Mouse (Mus musculus) MEL (cell line): ENCODE data around the gene Cmbl. TPM values are rescaled to one million over a fixed set of nuclear protein-coding genes. Genes with fewer than 3 reads are reported as not detected.

Source experiments
- DNase-seq: peaks from one replicate; pipeline ENCODE4 v3.0.0; 2011; ENCODE audit warnings: low read depth, low spot score
- H3K27ac ChIP-seq: 2 replicates; pipeline ENCODE4 v1.5.1; 2012; ENCODE audit warnings: low read depth, mild to moderate bottlenecking, control low read depth, low read length, moderate library complexity; ENCODE audit not compliant: control insufficient read depth
- H3K27me3 ChIP-seq, 2 experiments: fragments of 150-350 bp in 1 of 2; sonication (generic) in 1 of 2; 2 replicates each; pipeline ENCODE4 v1.6.1; 2012; ENCODE audit warnings: low read length in 2 of 2, mild to moderate bottlenecking in 2 of 2, improper control_type of control experiment in 1 of 2, moderate library complexity in 1 of 2; ENCODE audit not compliant: insufficient read depth in 2 of 2, control insufficient read depth in 1 of 2
- H3K36me3 ChIP-seq, 2 experiments: 2 replicates each; pipeline ENCODE4 v1.6.1; 2012 to 2014; ENCODE audit warnings: low read length in 2 of 2, improper control_type of control experiment in 1 of 2, inconsistent platforms in 1 of 2, mild to moderate bottlenecking in 1 of 2; ENCODE audit not compliant: insufficient read depth in 2 of 2, control insufficient read depth in 1 of 2
- H3K4me1 ChIP-seq, 2 experiments: fragments of 150-350 bp in 1 of 2; sonication (generic) in 1 of 2; 2 replicates each; pipeline ENCODE4 v1.6.1; 2012; ENCODE audit warnings: low read length in 2 of 2, improper control_type of control experiment in 1 of 2, mild to moderate bottlenecking in 1 of 2; ENCODE audit not compliant: insufficient read depth in 2 of 2, control insufficient read depth in 1 of 2
- H3K4me3 ChIP-seq, 2 experiments: fragments of 150-350 bp in 1 of 2; sonication (generic) in 1 of 2; 2 replicates each; pipeline ENCODE4 v1.5.1; 2012; ENCODE audit warnings: low read depth in 2 of 2, low read length in 2 of 2, mild to moderate bottlenecking in 2 of 2, moderate library complexity in 2 of 2, control low read depth in 1 of 2, improper control_type of control experiment in 1 of 2; ENCODE audit not compliant: control insufficient read depth in 1 of 2, insufficient read depth in 1 of 2
- H3K79me2 ChIP-seq: 2 replicates; pipeline ENCODE4 v1.6.1; 2012; ENCODE audit warnings: mild to moderate bottlenecking, low read length, moderate library complexity; ENCODE audit not compliant: control insufficient read depth, poor library complexity, insufficient read depth
- H3K9ac ChIP-seq: 2 replicates; pipeline ENCODE4 v1.6.1; 2012; ENCODE audit warnings: low read depth, mild to moderate bottlenecking, control low read depth, low read length, moderate library complexity; ENCODE audit not compliant: control insufficient read depth, poor library complexity, severe bottlenecking
- H3K9me3 ChIP-seq: fragments of 150-350 bp; sonication (generic); replicated peaks from 2 replicates; pipeline ENCODE4 v1.6.1; 2012; ENCODE audit warnings: mild to moderate bottlenecking, low read length, improper control_type of control experiment, moderate library complexity; ENCODE audit not compliant: insufficient read depth
- BHLHE40 ChIP-seq: IDR thresholded peaks from 2 replicates; pipeline ENCODE4 v1.6.1; 2012; ENCODE audit warnings: low read depth, mild to moderate bottlenecking, inconsistent platforms, low read length, improper control_type of control experiment, borderline replicate concordance
- CHD1 ChIP-seq: IDR thresholded peaks from 2 replicates; pipeline ENCODE4 v1.6.1; 2012; ENCODE audit warnings: low read depth, mild to moderate bottlenecking, inconsistent platforms, low read length, improper control_type of control experiment
- CTCF ChIP-seq, 3 experiments: IDR thresholded peaks in 2 of 3; conservative IDR thresholded peaks in 1 of 3; 2 replicates each; pipeline ENCODE4 v1.5.1; 2011 to 2012; ENCODE audit warnings: low read length in 3 of 3, low read depth in 2 of 3, mild to moderate bottlenecking in 2 of 3, improper control_type of control experiment in 1 of 3, inconsistent platforms in 1 of 3, mixed read lengths in 1 of 3, moderate library complexity in 1 of 3; ENCODE audit not compliant: control insufficient read depth in 1 of 3, insufficient read depth in 1 of 3, poor library complexity in 1 of 3, severe bottlenecking in 1 of 3
- E2F4 ChIP-seq: IDR thresholded peaks from 2 replicates; pipeline ENCODE4 v1.6.1; 2011; ENCODE audit warnings: low read depth, low read length, improper control_type of control experiment, borderline replicate concordance
- ELF1 ChIP-seq: IDR thresholded peaks from 2 replicates; pipeline ENCODE4 v1.6.1; 2014; ENCODE audit warnings: low read depth, mild to moderate bottlenecking, inconsistent platforms, low read length, improper control_type of control experiment, moderate library complexity
- EP300 ChIP-seq, 2 experiments: IDR thresholded peaks; 2 replicates each; pipeline ENCODE4 v1.6.1; 2011; ENCODE audit warnings: improper control_type of control experiment in 2 of 2, low read length in 2 of 2, low read depth in 1 of 2, mild to moderate bottlenecking in 1 of 2
- ETS1 ChIP-seq: IDR thresholded peaks from 2 replicates; pipeline ENCODE4 v1.6.1; 2012; ENCODE audit warnings: low read depth, mild to moderate bottlenecking, inconsistent platforms, low read length, improper control_type of control experiment, moderate library complexity
- GATA1 ChIP-seq: IDR thresholded peaks from 2 replicates; pipeline ENCODE4 v1.6.1; 2011; ENCODE audit warnings: low read depth, low read length, improper control_type of control experiment
- HCFC1 ChIP-seq: IDR thresholded peaks from 2 replicates; pipeline ENCODE4 v1.6.1; 2012; ENCODE audit warnings: low read depth, mild to moderate bottlenecking, inconsistent platforms, low read length, improper control_type of control experiment, moderate library complexity
- JUND ChIP-seq: IDR thresholded peaks from 2 replicates; pipeline ENCODE4 v1.6.1; 2011; ENCODE audit warnings: low read depth, mild to moderate bottlenecking, improper control_type of control experiment, low read length
- MAX ChIP-seq: IDR thresholded peaks from 2 replicates; pipeline ENCODE4 v1.6.1; 2011; ENCODE audit warnings: low read length, improper control_type of control experiment
- MEF2A ChIP-seq: IDR thresholded peaks from 2 replicates; pipeline ENCODE4 v1.6.1; 2014; ENCODE audit warnings: low read depth, mild to moderate bottlenecking, inconsistent platforms, low read length, improper control_type of control experiment; ENCODE audit not compliant: poor library complexity, insufficient replicate concordance, severe bottlenecking; ENCODE audit errors: extremely low read depth
- MXI1 ChIP-seq: IDR thresholded peaks from 2 replicates; pipeline ENCODE4 v1.6.1; 2011; ENCODE audit warnings: mild to moderate bottlenecking, low read depth, low read length, improper control_type of control experiment
- MYB ChIP-seq: IDR thresholded peaks from 2 replicates; pipeline ENCODE4 v1.6.1; 2011; ENCODE audit warnings: mild to moderate bottlenecking, low read depth, low read length, improper control_type of control experiment
- MYC ChIP-seq: IDR thresholded peaks from 2 replicates; pipeline ENCODE4 v1.6.1; 2011; ENCODE audit warnings: low read depth, mild to moderate bottlenecking, low read length, improper control_type of control experiment, moderate library complexity
- NELFE ChIP-seq: IDR thresholded peaks from 2 replicates; pipeline ENCODE4 v1.6.1; 2011; ENCODE audit warnings: low read depth, low read length, improper control_type of control experiment
- NRF1 ChIP-seq: IDR thresholded peaks from 2 replicates; pipeline ENCODE4 v1.6.1; 2014; ENCODE audit warnings: low read depth, mild to moderate bottlenecking, inconsistent platforms, low read length, improper control_type of control experiment, moderate library complexity; ENCODE audit not compliant: poor library complexity, insufficient read depth, severe bottlenecking
- POLR2A ChIP-seq, 2 experiments: IDR thresholded peaks; 2 replicates each; pipeline ENCODE4 v1.6.1; 2011 to 2012; ENCODE audit warnings: low read length in 2 of 2, mild to moderate bottlenecking in 2 of 2, control low read depth in 1 of 2, improper control_type of control experiment in 1 of 2, low read depth in 1 of 2, moderate library complexity in 1 of 2; ENCODE audit not compliant: control insufficient read depth in 1 of 2, insufficient read depth in 1 of 2, poor library complexity in 1 of 2
- RCOR1 ChIP-seq: IDR thresholded peaks from 2 replicates; pipeline ENCODE4 v1.6.1; 2012; ENCODE audit warnings: low read depth, mild to moderate bottlenecking, inconsistent platforms, low read length, improper control_type of control experiment
- SMC3 ChIP-seq: IDR thresholded peaks from 2 replicates; pipeline ENCODE4 v1.6.1; 2011; ENCODE audit warnings: low read depth, low read length, improper control_type of control experiment
- TBP ChIP-seq: IDR thresholded peaks from 2 replicates; pipeline ENCODE4 v1.8.0; 2011; ENCODE audit warnings: low read depth, low read length, improper control_type of control experiment
- UBTF ChIP-seq: IDR thresholded peaks from 2 replicates; pipeline ENCODE4 v1.6.1; 2012; ENCODE audit warnings: low read depth, mild to moderate bottlenecking, inconsistent platforms, low read length, improper control_type of control experiment, moderate library complexity, borderline replicate concordance; ENCODE audit not compliant: insufficient read depth
- USF1 ChIP-seq: IDR thresholded peaks from 2 replicates; pipeline ENCODE4 v1.6.1; 2014; ENCODE audit warnings: low read depth, mild to moderate bottlenecking, inconsistent platforms, low read length, improper control_type of control experiment, moderate library complexity
- USF2 ChIP-seq, 2 experiments: IDR thresholded peaks; 2 replicates each; pipeline ENCODE4 v1.6.1; 2011 to 2012; ENCODE audit warnings: improper control_type of control experiment in 2 of 2, low read length in 2 of 2, borderline replicate concordance in 1 of 2, inconsistent platforms in 1 of 2, low read depth in 1 of 2, mild to moderate bottlenecking in 1 of 2; ENCODE audit not compliant: insufficient read depth in 1 of 2
- ZC3H11A ChIP-seq: IDR thresholded peaks from 2 replicates; pipeline ENCODE4 v1.6.1; 2012; ENCODE audit warnings: low read depth, mild to moderate bottlenecking, inconsistent platforms, low read length, improper control_type of control experiment
- ZKSCAN1 ChIP-seq: IDR thresholded peaks from 2 replicates; pipeline ENCODE4 v1.6.1; 2012; ENCODE audit warnings: low read depth, mild to moderate bottlenecking, inconsistent platforms, low read length, improper control_type of control experiment, moderate library complexity
- ZMIZ1 ChIP-seq: IDR thresholded peaks from 2 replicates; pipeline ENCODE4 v1.6.1; 2012; ENCODE audit warnings: low read depth, mild to moderate bottlenecking, inconsistent platforms, low read length, improper control_type of control experiment, moderate library complexity
- ZNF384 ChIP-seq: IDR thresholded peaks from 2 replicates; pipeline ENCODE4 v1.6.1; 2012; ENCODE audit warnings: low read depth, mild to moderate bottlenecking, inconsistent platforms, low read length, improper control_type of control experiment
- polyA plus RNA-seq, 2 experiments: library from polyadenylated mRNA; stranded (reverse) in 1 of 2; unstranded in 1 of 2; fragments of >175 nt in 1 of 2; fragments of >200 nt in 1 of 2; gene quantifications; 2 replicates each; pipeline versions ENCODE4 v1.2.1 to v1.2.4; 2012; ENCODE audit warnings: low replicate concordance in 2 of 2, low read depth in 1 of 2; ENCODE audit not compliant: insufficient read length in 2 of 2, insufficient read depth in 1 of 2, missing spikeins in 1 of 2
- total RNA-seq: library from RNA; depleted of rRNA; stranded (reverse); fragments of 300-350 nt; gene quantifications from 2 replicates; pipeline ENCODE4 v1.2.3, GENCODE M21; 2012

Cmbl gene
- total and polyA plus RNA-seq, 3 experiments, result 0.22 to 0.31 TPM; not detected in 1

DNA sequence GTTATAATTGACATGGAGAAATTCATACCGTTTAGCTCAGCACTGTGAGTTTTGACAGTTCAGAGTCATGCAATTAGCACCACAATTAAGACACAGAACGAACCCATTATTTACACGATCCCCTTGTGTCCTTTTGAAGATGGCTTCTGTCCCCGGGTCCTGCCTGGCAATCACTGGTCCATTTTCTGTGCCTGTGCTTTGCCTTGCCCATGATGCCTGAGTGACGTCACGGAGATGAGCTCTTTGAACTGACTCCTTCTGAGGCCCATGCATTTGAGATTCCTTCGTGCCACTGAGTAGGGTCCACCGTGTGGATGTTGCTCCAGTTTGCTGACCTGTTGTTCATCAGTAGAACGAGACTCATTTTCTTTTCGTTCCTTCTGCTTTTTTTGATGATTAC is 63.0 kb downstream of the Cmbl start:
- Histone ChIP-seq H3K79me2 (no peaks in the 10 kb centered on the region), H3K27ac (no peak overlapping the region), H3K36me3 (no peaks in the 10 kb centered on the region), H3K4me1 (no peaks in the 10 kb centered on the region), H3K9me3 (no peaks in the 10 kb centered on the region), H3K9ac (no peak overlapping the region), H3K4me3 (no peak overlapping the region), H3K27me3 (peaks cover 0 to 1% of the 10 kb centered on the region in 2 experiments; a peak in 1 of 4 replicates)
- TF ChIP-seq TBP (no peak), CHD1 (no peak), MYC (no peak), CTCF (IDR thresholded peaks at IDR 0.05 in 2 of 3, conservative IDR thresholded peaks at IDR 0.05 in 1 of 3; ENCODE audit: control insufficient read depth in 1 of 3, insufficient read depth in 1 of 3, low read depth in 2 of 3, low read length in 3 of 3, poor library complexity in 1 of 3, severe bottlenecking in 1 of 3) (no peak), HCFC1 (no peak), MYB (no peak), MEF2A (no peak), MXI1 (no peak), E2F4 (no peak), RCOR1 (no peak), UBTF (no peak), ZNF384 (no peak), USF2 (IDR thresholded peaks at IDR 0.05; ENCODE audit: borderline replicate concordance in 1 of 2, insufficient read depth in 1 of 2, low read depth in 1 of 2, low read length in 2 of 2) (no peak), EP300 (IDR thresholded peaks at IDR 0.05; ENCODE audit: low read depth in 1 of 2, low read length in 2 of 2) (no peak), BHLHE40 (no peak), ELF1 (no peak)
- DNase-seq, result no peak

DNA sequence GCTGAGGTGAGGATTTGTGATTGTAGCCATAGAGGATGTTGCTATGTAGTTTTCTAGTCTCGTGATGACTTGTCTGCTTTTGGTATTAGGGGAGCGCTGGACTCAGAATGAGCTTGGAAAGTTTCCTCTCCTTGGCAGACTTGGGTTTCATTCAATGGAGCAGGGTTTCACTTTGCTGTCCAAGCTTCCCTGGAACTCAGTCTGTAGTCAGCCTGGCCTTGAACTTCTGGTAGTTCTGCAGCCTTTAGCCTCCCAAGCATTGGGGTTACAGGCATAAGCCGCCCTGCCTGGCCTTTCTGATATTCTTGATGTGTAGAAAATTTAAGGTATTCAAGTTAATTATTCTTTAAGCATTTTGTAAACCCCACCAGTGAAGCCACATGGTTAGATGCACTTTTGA is 64.4 kb downstream of the Cmbl start:
- DNase-seq, result no peak
- Histone ChIP-seq H3K9me3 (no peaks in the 10 kb centered on the region), H3K9ac (no peak overlapping the region), H3K27me3 (peaks cover 0 to 1% of the 10 kb centered on the region in 2 experiments; a peak in 1 of 4 replicates), H3K4me3 (no peak overlapping the region), H3K79me2 (no peaks in the 10 kb centered on the region), H3K27ac (no peak overlapping the region), H3K36me3 (no peaks in the 10 kb centered on the region), H3K4me1 (no peaks in the 10 kb centered on the region)
- TF ChIP-seq POLR2A (IDR thresholded peaks at IDR 0.05; ENCODE audit: control insufficient read depth in 1 of 2, insufficient read depth in 1 of 2, low read depth in 1 of 2, low read length in 2 of 2, poor library complexity in 1 of 2) (no peak), SMC3 (no peak), ZNF384 (no peak), BHLHE40 (no peak), ZC3H11A (no peak), USF1 (no peak), CHD1 (no peak), ZMIZ1 (no peak), ETS1 (no peak), ZKSCAN1 (no peak), NRF1 (no peak), MYC (no peak), NELFE (no peak), MAX (no peak), UBTF (no peak), RCOR1 (no peak), JUND (no peak), GATA1 (no peak)
